Mouse (Mus musculus) urinary bladder, postnatal 14 days (tissue): ENCODE results near the gene Gm16440.
"Not testable (repeated sequence)": the region's sequence is repeated elsewhere in the genome, so short reads cannot be mapped to it uniquely, and the experiment has no call there.

Source experiments
- DNase-seq: peaks from one replicate; pipeline ENCODE4 v3.0.0; 2021; ENCODE audit warnings: low spot score

Gm16440 gene

GRCm38 (mm10) chr14:6390219-6390618, at the start of gene Gm16440:
TSS of gene Gm16440 (minus strand) at chr14:6390319.
- DNase-seq: not testable (repeated sequence)

- peak; percentile 20 for DNase-seq
Measured at GRCm38 (mm10) chr14:6426766-6427165, 36.6 kb upstream of the Gm16440 start.

GRCm38 (mm10) chr14:6426353-6426752, 36.2 kb upstream of the Gm16440 start:
- not testable (repeated sequence) for DNase-seq

- not testable (repeated sequence) for DNase-seq
Measured at GRCm38 (mm10) chr14:6412382-6412781, 22.3 kb upstream of the Gm16440 start, which contains the start of gene Gm3591. TSS of gene Gm3591 (minus strand) at chr14:6412482.

- DNase-seq: not testable (repeated sequence)
Measured at GRCm38 (mm10) chr14:6343578-6343977, 46.5 kb downstream of the Gm16440 start, which contains the start of gene Gm3618. TSS of gene Gm3618 (minus strand) at chr14:6343678.
